Mouse (Mus musculus) natural killer cell, adult 2 months (primary cell): ENCODE measurements around the gene Olfr1411.
A peak's percentile ranks its signal among the peaks of the same experiment; 100 is the strongest.

Experiments
- DNase-seq, 2 experiments: peaks; one replicate each; pipeline ENCODE4 v3.0.0; 2022; ENCODE audit warnings: low spot score in 2 of 2

Olfr1411 gene

GRCm38 (mm10) chr1:92638736-92639135, 44.5 kb downstream of the Olfr1411 start:
- DNase-seq = no peak

DNA sequence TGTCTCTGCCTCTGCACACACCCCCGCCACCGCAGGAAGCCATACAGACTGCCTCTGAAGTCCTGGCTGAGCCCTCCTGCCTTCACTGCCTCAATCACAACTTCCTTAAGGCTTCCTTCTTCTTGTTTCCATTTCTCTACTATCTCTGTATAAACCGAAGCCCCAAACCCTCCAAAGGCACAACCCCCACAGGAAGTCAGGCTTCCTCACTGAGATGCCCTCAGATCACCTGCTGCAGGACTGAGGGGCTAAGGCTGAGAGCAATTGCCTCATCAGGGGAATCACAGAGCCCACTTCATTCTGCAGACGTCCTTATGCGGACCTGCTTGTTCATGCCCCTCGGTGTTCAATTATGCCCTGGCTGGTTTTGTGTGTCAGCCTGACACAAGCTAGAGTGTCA, 46.2 kb downstream of the Olfr1411 start:
- DNase-seq = no peak

- DNase-seq = peak; percentile 81 to 86
Observed at GRCm38 (mm10) chr1:92641514-92642272, 47.5 kb downstream of the Olfr1411 start, which contains the start of gene Cops9. Gene Cops9, minus strand, starts transcription at chr1:92641985.

DNA sequence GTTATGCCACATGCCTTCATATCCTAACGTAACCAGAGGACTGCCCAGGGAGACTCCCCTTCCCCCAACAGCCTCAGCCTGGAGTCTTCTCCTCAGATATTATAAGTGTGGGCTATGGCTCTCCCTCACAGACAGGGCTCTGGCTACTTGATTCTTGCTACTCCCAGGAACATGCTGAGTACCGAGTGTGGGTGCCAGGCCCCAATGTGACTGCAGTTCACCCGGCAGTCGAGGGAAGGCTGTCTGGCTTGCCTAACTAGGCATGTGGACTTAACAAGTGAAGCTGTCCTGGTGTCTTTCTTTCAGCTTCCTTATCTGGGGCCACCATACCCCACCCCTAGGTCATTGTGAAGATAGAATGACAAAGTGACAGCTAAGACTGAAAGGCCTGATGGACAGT, 49.5 kb downstream of the Olfr1411 start:
- no peak for DNase-seq

- no peak for DNase-seq
Observed at GRCm38 (mm10) chr1:92644916-92645315, 50.7 kb downstream of the Olfr1411 start.

GRCm38 (mm10) chr1:92646111-92646510, 51.9 kb downstream of the Olfr1411 start:
- no peak for DNase-seq

GRCm38 (mm10) chr1:92646601-92647000, 52.4 kb downstream of the Olfr1411 start:
- DNase-seq = no peak

DNA sequence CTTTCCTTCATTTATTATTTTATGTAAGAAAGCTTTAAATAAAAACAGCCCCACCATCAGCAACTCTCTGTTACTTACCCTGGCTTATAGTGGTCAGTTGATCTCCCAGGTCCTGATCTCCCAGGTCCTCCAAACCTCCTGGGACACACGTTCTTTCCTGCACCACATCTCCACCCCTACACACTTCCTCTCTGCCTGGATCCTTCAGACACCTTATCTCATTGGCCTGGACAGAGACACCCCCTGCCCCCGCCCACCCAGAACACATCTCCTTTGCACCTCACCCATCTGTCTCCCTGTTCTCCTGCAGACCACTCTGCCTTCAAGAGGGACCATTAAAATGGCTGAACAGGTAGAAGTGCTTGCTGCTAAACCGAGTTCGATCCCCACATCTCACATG, 52.8 kb downstream of the Olfr1411 start:
- DNase-seq = no peak
